In genomic region chr1:64738661-64739082, GRCm38 (mm10) we compare ENCODE assay signal across 8 mouse cellular contexts. TPM values are rescaled to one million over a fixed set of nuclear protein-coding genes. Genes with fewer than 3 reads are reported as not detected.
A peak's percentile ranks its signal among the peaks of the same experiment; 100 is the strongest.
DNase-seq lines count a peak whose midpoint lies in the region.

No protein-coding gene starts in this region.

- H3K27me3 ChIP-seq in midbrain, embryonic 10.5 days (ENCODE audit: low read depth, poor library complexity, severe bottlenecking), result peaks cover 59% of the 10 kb centered on the region

- intact Hi-C loops in heart, postnatal 10 days (cut with DNase I), result loop anchor here (2.0 to 10.0 kb wide), 2 partner anchors 54 to 446 kb away; partner anchors contain the start of genes Idh1 and Pikfyve
- intact Hi-C loops in left cerebral cortex, postnatal 14 days (cut with DNase I), result loop anchor here (5.0 kb wide), 1 partner anchor 274 kb away; no protein-coding TSS in a partner anchor

- H3K27ac ChIP-seq in midbrain, embryonic 10.5 days (replicated peaks), result peak overlapping the region; percentile 39; the same call in 1 of the 2 replicates

- peak overlapping the region; percentile 71 for H3K4me3 ChIP-seq in midbrain, embryonic 10.5 days

- no peaks in the 10 kb centered on the region for H3K9me3 ChIP-seq in midbrain, embryonic 10.5 days (replicated peaks)

- DNase-seq in urinary bladder, postnatal 14 days (ENCODE audit: low spot score), result peak; percentile 41
- DNase-seq in urinary bladder, postnatal 4 days (ENCODE audit: low spot score in 2 of 2), result no peak
- peak; percentile 72 for DNase-seq in embryo, embryonic 10 days (ENCODE audit: low spot score)
- peak; percentile 61 to 70 for DNase-seq in heart, postnatal 10 days
- peak; percentile 73 to 82 for DNase-seq in kidney, postnatal 4 days
- DNase-seq in midbrain, embryonic 10.5 days (ENCODE audit: low spot score), result peak; percentile 57
- peak; percentile 26 for DNase-seq in testis, postnatal 14 days (ENCODE audit: low spot score)
- no peak for DNase-seq in left cerebral cortex, postnatal 14 days (ENCODE audit: low spot score in 2 of 2)

- under 1% methylated on average over 14 of the region's 14 CpGs for WGBS in midbrain, embryonic 10.5 days

- H3K36me3 ChIP-seq in midbrain, embryonic 10.5 days, result no peaks in the 10 kb centered on the region

- H3K4me1 ChIP-seq in midbrain, embryonic 10.5 days, result peaks cover 55% of the 10 kb centered on the region

RNA-seq across cellular contexts. Expression of gene Fzd5, which starts 1.1 kb away (rescaled TPM):
- total RNA-seq in heart, postnatal 10 days (2021), result 1 to 10 TPM; 6.4 to 7.9 TPM
- 0.36 and 0.79 TPM in 2 replicates for polyA plus RNA-seq in midbrain, embryonic 10.5 days (2016; fragmentation: Nextera tagmentation; extraction: Ambion mirVana)
- 1 to 10 TPM in 1 of 2 experiments, under 1 TPM in 1; 0.57 to 1.5 TPM for total RNA-seq in left cerebral cortex, postnatal 14 days (2021)

RNA-seq across cellular contexts. Expression of gene Ccnyl1, which starts 48.4 kb away (rescaled TPM):
- total RNA-seq in heart, postnatal 10 days (2021), result 10 to 100 TPM; 24.0 to 27.6 TPM
- polyA plus RNA-seq in midbrain, embryonic 10.5 days (2016; fragmentation: Nextera tagmentation; extraction: Ambion mirVana), result 6.4 and 6.5 TPM in 2 replicates
- total RNA-seq in left cerebral cortex, postnatal 14 days (2021), result 10 to 100 TPM; 26.0 to 27.8 TPM

Comparison
In these comparisons a context has a peak if more than half of its experiments do, and no peak if none do; other contexts are left out.
1. DNase-seq: peak in urinary bladder, postnatal 14 days (single experiment), embryo, embryonic 10 days (single experiment), heart, postnatal 10 days (2 of 2), kidney, postnatal 4 days (2 of 2), midbrain, embryonic 10.5 days (single experiment) and testis, postnatal 14 days (single experiment); none in urinary bladder, postnatal 4 days (0 of 2) and left cerebral cortex, postnatal 14 days (0 of 2).